Mouse (Mus musculus) C2C12 (cell line): ENCODE measurements around the gene Adh4. TPM values are rescaled to one million over a fixed set of nuclear protein-coding genes. Genes with fewer than 3 reads are reported as not detected.

ENCODE experiments used
- H3K27me3 ChIP-seq: one replicate; pipeline ENCODE4 v1.6.1; 2011; ENCODE audit not compliant: control insufficient read depth, insufficient read depth, insufficient read length
- H3K36me3 ChIP-seq: one replicate; pipeline ENCODE4 v1.6.1; 2011; ENCODE audit not compliant: control insufficient read depth, insufficient read depth
- H3K4me3 ChIP-seq: one replicate; pipeline ENCODE4 v1.5.1; 2011; ENCODE audit warnings: mild to moderate bottlenecking, control low read depth; ENCODE audit not compliant: poor library complexity, insufficient read depth, severe bottlenecking
- H3K79me2 ChIP-seq: one replicate; pipeline ENCODE4 v1.6.1; 2011; ENCODE audit not compliant: control insufficient read depth, insufficient read depth
- H3K79me3 ChIP-seq: one replicate; pipeline ENCODE4 v1.6.1; 2011; ENCODE audit warnings: low read depth, control low read depth
- H3ac ChIP-seq: one replicate; pipeline ENCODE3; 2011; ENCODE audit warnings: low read depth; ENCODE audit not compliant: control insufficient read depth, insufficient read length
- CEBPB ChIP-seq: IDR thresholded peaks from one replicate; pipeline ENCODE4 v1.6.1; 2011; ENCODE audit warnings: low read depth, mild to moderate bottlenecking, control low read depth, moderate library complexity
- CTCF ChIP-seq: IDR thresholded peaks from one replicate; pipeline ENCODE4 v1.5.1; 2011; ENCODE audit not compliant: control insufficient read depth, insufficient read depth, insufficient read length
- FOSL1 ChIP-seq: IDR thresholded peaks from one replicate; pipeline ENCODE4 v1.8.0; 2011; ENCODE audit warnings: mild to moderate bottlenecking, low read length; ENCODE audit not compliant: poor library complexity, insufficient read depth, severe bottlenecking
- MAX ChIP-seq: IDR thresholded peaks from one replicate; pipeline ENCODE4 v1.6.1; 2011; ENCODE audit warnings: mild to moderate bottlenecking, control low read depth
- MYOD1 ChIP-seq: IDR thresholded peaks from one replicate; pipeline ENCODE4 v1.6.1; 2011; ENCODE audit warnings: low read depth; ENCODE audit not compliant: control insufficient read depth, insufficient read length
- MYOG ChIP-seq: IDR thresholded peaks from one replicate; pipeline ENCODE4 v1.6.1; 2011; ENCODE audit not compliant: control insufficient read depth, insufficient read length; ENCODE audit errors: extremely low read depth
- USF1 ChIP-seq: IDR thresholded peaks from one replicate; pipeline ENCODE4 v1.6.1; 2011; ENCODE audit warnings: low read depth, mild to moderate bottlenecking, control low read depth, moderate library complexity
- polyA plus RNA-seq: library from polyadenylated mRNA; unstranded; fragments of >200 nt; fragmentation: generic; extraction: Trizol; gene quantifications from one replicate; pipeline ENCODE4 v1.2.1, GENCODE M21; 2012; ENCODE audit warnings: missing spikeins

Gene Adh4
- polyA plus RNA-seq, 1 experiment, result not detected

DNA sequence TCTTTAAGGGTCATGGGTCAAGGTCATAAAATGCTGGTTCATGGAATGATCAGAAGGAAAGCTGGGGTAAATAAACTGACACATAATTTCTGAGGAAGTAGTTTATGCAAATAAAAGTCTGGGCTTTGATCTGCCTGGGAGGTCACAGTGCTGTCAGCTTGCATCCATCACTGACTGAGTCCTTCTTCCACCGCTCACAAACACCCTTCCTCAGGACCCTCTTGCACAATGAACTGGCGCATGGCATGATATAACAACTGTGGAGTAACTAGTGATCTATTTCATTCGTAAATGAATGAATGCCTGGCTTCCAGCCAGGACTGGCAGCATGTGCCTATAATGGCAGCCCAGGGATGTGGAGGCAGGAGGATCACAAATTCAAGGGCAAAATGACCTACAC is 34.1 kb upstream of the Adh4 start:
- H3K79me3 ChIP-seq, result no peaks in the 10 kb centered on the region
- H3ac ChIP-seq, result no peak overlapping the region
- H3K79me2 ChIP-seq, result no peaks in the 10 kb centered on the region
- peaks cover 7% of the 10 kb centered on the region for H3K27me3 ChIP-seq
- TF ChIP-seq MAX (no peak), CEBPB (no peak), MYOG (no peak), MYOD1 (no peak), CTCF (no peak), FOSL1 (no peak), USF1 (no peak)
- no peak overlapping the region for H3K4me3 ChIP-seq
- H3K36me3 ChIP-seq, result no peaks in the 10 kb centered on the region

DNA sequence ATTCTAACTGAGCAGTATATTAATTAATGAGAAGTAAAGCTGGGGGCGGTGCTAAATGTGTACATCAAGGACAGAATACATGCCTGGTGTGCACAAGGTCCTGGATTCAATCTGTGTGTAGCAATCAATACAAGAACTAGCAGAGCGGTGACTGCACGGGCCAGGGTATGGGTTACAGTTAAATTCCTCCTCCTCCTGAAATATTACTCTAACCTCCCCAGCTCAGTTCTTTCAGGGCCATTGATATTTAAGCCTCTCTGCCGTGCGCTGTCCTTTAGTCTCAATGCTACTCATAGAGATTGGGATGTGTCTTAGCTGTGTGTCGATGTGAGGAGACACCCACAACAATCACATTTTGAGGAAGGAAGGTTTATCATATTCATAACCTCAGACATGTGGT is 28.1 kb upstream of the Adh4 start:
- TF ChIP-seq MYOD1 (no peak), FOSL1 (no peak), MYOG (no peak), USF1 (no peak), CEBPB (no peak), MAX (no peak), CTCF (no peak)
- H3K4me3 ChIP-seq, result no peak overlapping the region
- H3ac ChIP-seq, result no peak overlapping the region
- no peaks in the 10 kb centered on the region for H3K36me3 ChIP-seq
- H3K79me2 ChIP-seq, result no peaks in the 10 kb centered on the region
- H3K79me3 ChIP-seq, result no peaks in the 10 kb centered on the region
- H3K27me3 ChIP-seq, result no peaks in the 10 kb centered on the region

DNA sequence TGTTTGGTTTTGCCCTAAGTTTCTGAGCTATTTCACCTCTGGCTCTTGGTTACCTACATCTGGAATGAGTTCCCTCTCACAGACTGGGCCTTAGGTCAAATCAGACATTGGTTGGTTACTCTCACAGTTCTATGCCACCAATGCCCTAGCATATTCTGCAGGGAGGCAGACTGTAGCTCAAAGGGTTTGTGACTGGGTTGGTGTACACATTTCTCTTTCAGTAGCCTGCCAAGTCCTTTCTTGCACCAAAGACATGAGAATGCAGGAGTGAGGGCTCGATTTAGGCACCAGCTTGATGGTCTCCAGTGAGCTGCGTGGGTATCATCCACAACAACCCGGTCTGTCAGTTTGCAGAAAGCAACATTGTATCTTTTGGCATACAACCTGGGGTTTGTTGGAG is 10.4 kb upstream of the Adh4 start:
- TF ChIP-seq MAX, result no peak
- TF ChIP-seq USF1, result no peak
- Histone ChIP-seq H3K79me2 (no peaks in the 10 kb centered on the region), H3K79me3 (no peaks in the 10 kb centered on the region), H3K4me3 (no peak overlapping the region), H3K36me3 (no peaks in the 10 kb centered on the region), H3ac (no peak overlapping the region), H3K27me3 (no peaks in the 10 kb centered on the region)

DNA sequence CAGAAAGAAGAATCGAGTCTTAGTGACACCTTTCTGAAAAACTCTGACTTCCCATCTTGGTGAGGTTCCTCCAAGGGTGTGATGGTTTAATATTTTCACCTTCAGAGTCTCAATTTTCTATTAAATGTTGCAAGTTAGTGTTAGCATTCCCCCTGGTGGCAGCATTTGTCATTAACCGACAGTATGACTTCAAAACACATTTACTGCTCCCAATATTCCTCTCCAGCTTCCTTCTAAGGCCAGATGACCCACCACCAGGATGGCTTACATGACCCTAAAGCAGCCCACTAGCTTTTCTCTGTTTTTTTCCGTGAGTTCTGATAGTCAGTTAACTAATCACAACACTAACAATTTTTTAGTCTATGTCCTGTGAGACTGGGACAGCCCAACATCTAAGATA is 9.9 kb upstream of the Adh4 start:
- Histone ChIP-seq H3K79me3 (no peaks in the 10 kb centered on the region), H3K27me3 (no peaks in the 10 kb centered on the region), H3K4me3 (no peak overlapping the region), H3ac (no peak overlapping the region), H3K79me2 (no peaks in the 10 kb centered on the region), H3K36me3 (no peaks in the 10 kb centered on the region)
- TF ChIP-seq MAX (no peak), MYOG (no peak), FOSL1 (no peak), USF1 (no peak), CTCF (no peak), CEBPB (no peak), MYOD1 (no peak)

DNA sequence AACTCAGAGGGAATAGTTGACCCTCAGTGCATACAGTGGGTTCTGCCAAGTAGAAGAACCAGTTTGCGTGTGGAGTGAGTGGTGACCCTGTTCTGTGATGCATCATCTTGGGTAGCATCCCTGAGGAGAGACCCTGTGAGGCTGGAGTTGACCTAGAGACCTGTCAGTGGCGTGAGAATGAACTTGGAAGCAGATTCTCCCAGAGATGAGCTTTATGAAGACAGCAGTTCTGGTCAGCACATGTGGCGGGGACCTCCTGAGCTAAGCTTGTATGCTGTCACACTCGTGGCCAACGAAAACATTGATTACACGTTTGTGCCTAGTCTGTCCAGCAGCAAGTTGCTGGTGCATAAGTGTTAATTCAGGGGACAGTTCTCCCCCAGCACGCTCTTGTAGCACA is 9.4 kb upstream of the Adh4 start:
- Histone ChIP-seq H3K27me3 (no peaks in the 10 kb centered on the region), H3K4me3 (no peak overlapping the region), H3K36me3 (no peaks in the 10 kb centered on the region), H3ac (no peak overlapping the region), H3K79me2 (no peaks in the 10 kb centered on the region), H3K79me3 (no peaks in the 10 kb centered on the region)
- TF ChIP-seq CEBPB (no peak), CTCF (no peak), MYOG (no peak), FOSL1 (no peak), MYOD1 (no peak), MAX (no peak), USF1 (no peak)

DNA sequence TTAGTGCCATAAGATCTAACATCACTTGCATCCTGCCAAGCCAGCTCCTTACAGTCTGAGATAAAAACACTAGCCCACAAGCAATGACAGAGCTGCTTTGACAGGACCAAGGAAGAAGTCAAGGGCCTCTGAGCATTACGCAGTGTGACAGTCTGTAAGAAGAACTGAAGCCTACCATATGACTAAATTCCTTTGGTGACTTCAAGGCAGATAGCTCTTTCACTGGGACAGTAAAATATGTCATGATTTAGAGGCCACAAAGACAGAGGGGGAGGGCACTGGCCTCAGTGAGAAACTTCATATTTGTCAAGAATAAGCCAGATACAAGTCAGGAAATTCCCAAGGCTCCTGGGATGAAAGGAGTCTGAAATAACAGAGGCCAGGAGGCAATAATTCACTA is 7.3 kb upstream of the Adh4 start:
- H3K79me3 ChIP-seq, result no peaks in the 10 kb centered on the region
- no peaks in the 10 kb centered on the region for H3K27me3 ChIP-seq
- no peaks in the 10 kb centered on the region for H3K36me3 ChIP-seq
- H3ac ChIP-seq, result no peak overlapping the region
- no peak for TF ChIP-seq CEBPB
- TF ChIP-seq MYOG, result no peak
- no peak for TF ChIP-seq FOSL1
- no peak for TF ChIP-seq CTCF
- no peaks in the 10 kb centered on the region for H3K79me2 ChIP-seq
- H3K4me3 ChIP-seq, result no peak overlapping the region

DNA sequence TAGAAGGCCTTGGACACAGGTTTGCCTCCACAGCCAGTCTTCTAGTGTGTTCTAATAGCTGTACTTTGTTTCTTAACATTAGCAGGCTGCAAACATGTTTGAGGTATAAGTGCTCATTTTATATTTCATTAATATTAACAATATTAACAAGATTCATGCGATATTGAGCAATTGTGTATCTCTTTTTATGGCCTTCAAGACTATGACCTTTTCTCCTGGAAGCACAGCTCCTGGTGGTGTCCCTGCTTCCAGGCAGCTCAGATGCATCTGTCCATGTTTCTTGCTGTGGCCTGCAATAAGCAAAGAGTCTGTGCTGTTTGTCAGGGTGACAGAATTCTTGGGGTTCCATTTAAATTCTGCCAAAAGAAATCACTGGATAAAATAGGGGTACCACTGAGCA is 5.7 kb upstream of the Adh4 start:
- H3K4me3 ChIP-seq, result no peak overlapping the region
- no peak overlapping the region for H3ac ChIP-seq
- no peaks in the 10 kb centered on the region for H3K79me3 ChIP-seq
- TF ChIP-seq FOSL1 (no peak), CTCF (no peak), MYOD1 (no peak), CEBPB (no peak), MAX (no peak), USF1 (no peak), MYOG (no peak)
- no peaks in the 10 kb centered on the region for H3K79me2 ChIP-seq
- H3K27me3 ChIP-seq, result no peaks in the 10 kb centered on the region
- H3K36me3 ChIP-seq, result no peaks in the 10 kb centered on the region
